Mouse (Mus musculus) brain, embryonic 14.5 days (tissue): ENCODE data around the gene Rragc.

ENCODE experiments used
- CTCF ChIP-seq: fragments of 200-500 bp; IDR thresholded peaks from 2 replicates; pipeline ENCODE4 v1.5.1; 2012; ENCODE audit warnings: inconsistent platforms, mild to moderate bottlenecking, moderate library complexity, borderline replicate concordance; ENCODE audit not compliant: insufficient read depth, insufficient read length; ENCODE audit errors: extremely low read depth
- POLR2A ChIP-seq: fragments of 200-500 bp; IDR thresholded peaks from 2 replicates; pipeline ENCODE4 v1.6.1; 2012; ENCODE audit warnings: mild to moderate bottlenecking, inconsistent platforms, borderline replicate concordance; ENCODE audit not compliant: poor library complexity, insufficient read depth, insufficient read length, severe bottlenecking; ENCODE audit errors: extremely low read depth

- TF ChIP-seq POLR2A (no peak), CTCF (no peak)
Measured at GRCm38 (mm10) chr4:123894295-123894694, 23.0 kb upstream of the Rragc start.
